Mouse (Mus musculus) liver, embryonic 14 days (tissue): ENCODE data around the gene Rbm26. TPM values are rescaled to one million over a fixed set of nuclear protein-coding genes. Genes with fewer than 3 reads are reported as not detected.

Source experiments
- polyA plus RNA-seq: library from polyadenylated mRNA; depleted of rRNA; stranded (reverse); fragments of >200 nt; gene quantifications from 2 replicates; pipeline ENCODE4 v1.2.3, GENCODE M21; 2012; rRNA removed

Rbm26 gene
- polyA plus RNA-seq = 12.2 and 14.2 TPM in 2 replicates

GRCm38 (mm10) chr14:105177238-105177693, at the start of gene Rbm26:
Gene Rbm26, minus strand, starts transcription at chr14:105177327.

Other genes starting within 250 kb of the Rbm26 start
- gene Ndfip2, start 81.2 kb upstream of the Rbm26 start, polyA plus RNA-seq = 12.1 and 15.1 TPM in 2 replicates